Mouse (Mus musculus) testis, postnatal 14 days (tissue): ENCODE measurements at regions not wholly inside any gene's neighbourhood (a gene's known extent, or its start where the extent isn't known, plus 50 kb on each side); places are given as distances from the start of the nearest gene placed in this dataset.

Experiments used
- DNase-seq: peaks from one replicate; pipeline ENCODE4 v3.0.0; 2021; ENCODE audit warnings: low spot score

GRCm38 (mm10) chr6:67114753-67115152, 77.5 kb upstream of the Gadd45a start:
- DNase-seq = no peak

- DNase-seq = no peak
Measured at GRCm38 (mm10) chr6:67113686-67114278, 76.5 kb upstream of the Gadd45a start.

- no peak for DNase-seq
Measured at GRCm38 (mm10) chr6:67113261-67113660, 76.0 kb upstream of the Gadd45a start.

- no peak for DNase-seq
Measured at GRCm38 (mm10) chr6:67112311-67112710, 75.1 kb upstream of the Gadd45a start.

- DNase-seq = no peak
Measured at GRCm38 (mm10) chr6:67111581-67111980, 74.3 kb upstream of the Gadd45a start.

GRCm38 (mm10) chr6:67110391-67110790, 73.1 kb upstream of the Gadd45a start:
- no peak for DNase-seq

GRCm38 (mm10) chr6:67109774-67110173, 72.5 kb upstream of the Gadd45a start:
- DNase-seq = no peak

GRCm38 (mm10) chr6:67107517-67107916, 70.3 kb upstream of the Gadd45a start:
- no peak for DNase-seq

- DNase-seq = no peak
Measured at GRCm38 (mm10) chr6:67106493-67106892, 69.2 kb upstream of the Gadd45a start.

- DNase-seq = no peak
Measured at GRCm38 (mm10) chr6:67105386-67105785, 68.1 kb upstream of the Gadd45a start.

- DNase-seq = no peak
Measured at GRCm38 (mm10) chr6:67104205-67104604, 66.9 kb upstream of the Gadd45a start.

- peak; percentile 30 for DNase-seq
Measured at GRCm38 (mm10) chr6:67102541-67103134, 65.4 kb upstream of the Gadd45a start.

GRCm38 (mm10) chr6:67102014-67102413, 64.8 kb upstream of the Gadd45a start:
- DNase-seq = no peak

GRCm38 (mm10) chr6:67094426-67094825, 57.2 kb upstream of the Gadd45a start:
- DNase-seq = no peak

- DNase-seq = no peak
Measured at GRCm38 (mm10) chr6:67093128-67093527, 55.9 kb upstream of the Gadd45a start.

- DNase-seq = no peak
Measured at GRCm38 (mm10) chr6:67090150-67090549, 52.9 kb upstream of the Gadd45a start.

- no peak for DNase-seq
Measured at GRCm38 (mm10) chr6:67089530-67090140, 52.4 kb upstream of the Gadd45a start.

GRCm38 (mm10) chr6:67088741-67089455, 51.6 kb upstream of the Gadd45a start:
- no peak for DNase-seq

- no peak for DNase-seq
Measured at GRCm38 (mm10) chr6:67087837-67088440, 50.7 kb upstream of the Gadd45a start.

GRCm38 (mm10) chr6:67087393-67087792, 50.1 kb upstream of the Gadd45a start:
- DNase-seq = no peak
